Mouse (Mus musculus) G1E (cell line): ENCODE data around the gene Cenpf. TPM values are rescaled to one million over a fixed set of nuclear protein-coding genes. Genes with fewer than 3 reads are reported as not detected.

Source experiments
- ATAC-seq: 2 replicates; pipeline ENCODE4 v1.8.0; 2016; ENCODE audit warnings: mild to moderate bottlenecking; ENCODE audit not compliant: insufficient number of reproducible peaks, poor library complexity, low FRiP score, severe bottlenecking; ENCODE audit errors: extremely low read depth
- DNase-seq: peaks from one replicate; pipeline ENCODE4 v3.0.0; 2012; ENCODE audit warnings: low spot score
- H3K27me3 ChIP-seq: 2 replicates; pipeline ENCODE4 v1.6.1; 2012; ENCODE audit warnings: mild to moderate bottlenecking, low read length, inconsistent platforms; ENCODE audit not compliant: insufficient read depth
- H3K36me3 ChIP-seq: replicated peaks from 2 replicates; pipeline ENCODE3; 2012; ENCODE audit warnings: mild to moderate bottlenecking, inconsistent platforms
- H3K4me1 ChIP-seq: 2 replicates; pipeline ENCODE4 v1.6.1; 2012; ENCODE audit warnings: low read depth, low read length, inconsistent platforms, mixed read lengths; ENCODE audit not compliant: insufficient read depth
- H3K4me3 ChIP-seq: 2 replicates; pipeline ENCODE4 v1.5.1; 2012; ENCODE audit warnings: low read depth, mild to moderate bottlenecking, inconsistent platforms, low read length, moderate library complexity, mixed read lengths
- H3K9me3 ChIP-seq: replicated peaks from 2 replicates; pipeline ENCODE4 v1.6.1; 2012; ENCODE audit warnings: inconsistent platforms
- CTCF ChIP-seq: IDR thresholded peaks from 2 replicates; pipeline ENCODE4 v1.5.1; 2012; ENCODE audit warnings: low read depth, low read length, inconsistent platforms, mixed read lengths
- GATA1 ChIP-seq: IDR thresholded peaks from 2 replicates; pipeline ENCODE4 v1.6.1; 2012; ENCODE audit warnings: borderline replicate concordance, low read length, inconsistent platforms, mixed read lengths
- GATA2 ChIP-seq: IDR thresholded peaks from 2 replicates; pipeline ENCODE4 v1.6.1; 2012; ENCODE audit warnings: low read depth, low read length, inconsistent platforms, borderline replicate concordance
- POLR2AphosphoS5 ChIP-seq: IDR thresholded peaks from 2 replicates; pipeline ENCODE4 v1.6.1; 2012; ENCODE audit warnings: low read depth, low read length, inconsistent platforms; ENCODE audit not compliant: insufficient replicate concordance
- TAL1 ChIP-seq: conservative IDR thresholded peaks from 2 replicates; pipeline ENCODE4 v1.6.1; 2012; ENCODE audit warnings: low read depth, low read length, inconsistent platforms, mixed read lengths
- polyA plus RNA-seq: library from polyadenylated mRNA; stranded (reverse); fragments of >175 nt; gene quantifications from 2 replicates; pipeline ENCODE4 v1.2.3, GENCODE M21; 2012
- total RNA-seq, 2 experiments: library from RNA; stranded (forward) in 1 of 2; stranded (reverse) in 1 of 2; fragments of 200-1000 nt in 1 of 2; fragments of >200 nt in 1 of 2; fragmentation: Nextera tagmentation in 1 of 2; gene quantifications; 2 replicates each; pipeline ENCODE4 v1.2.3; 2014 to 2017

Gene Cenpf
- total and polyA plus RNA-seq, 3 experiments, result 3.6 to 115 (median 42.3) TPM

GRCm38 (mm10) chr1:189688388-189688750 is 483 bp upstream of the Cenpf start:
- Histone ChIP-seq H3K27me3 (no peaks in the 10 kb centered on the region), H3K4me3 (peak overlapping the region; percentile 86), H3K4me1 (peaks cover 15% of the 10 kb centered on the region), H3K36me3 (peaks cover 25% of the 10 kb centered on the region), H3K9me3 (no peaks in the 10 kb centered on the region)
- TF ChIP-seq TAL1 (no peak), GATA2 (no peak), GATA1 (no peak), POLR2AphosphoS5 (no peak), CTCF (no peak)
- DNase-seq (no peak), ATAC-seq (peak; percentile 9; the same call in 1 of the 2 replicates)

- no peaks in the 10 kb centered on the region for H3K9me3 ChIP-seq
- peaks cover 49% of the 10 kb centered on the region for H3K36me3 ChIP-seq
- TF ChIP-seq CTCF, result no peak
- no peak for TF ChIP-seq GATA2
- H3K4me1 ChIP-seq, result peaks cover 15% of the 10 kb centered on the region
- no peak overlapping the region for H3K4me3 ChIP-seq
- ATAC-seq (no peak), DNase-seq (no peak)
- H3K27me3 ChIP-seq, result no peaks in the 10 kb centered on the region
Observed at GRCm38 (mm10) chr1:189686025-189686424, 1.9 kb downstream of the Cenpf start.

GRCm38 (mm10) chr1:189684786-189685415 is 3.0 kb downstream of the Cenpf start:
- Histone ChIP-seq H3K9me3 (no peaks in the 10 kb centered on the region), H3K36me3 (peaks cover 60% of the 10 kb centered on the region), H3K27me3 (no peaks in the 10 kb centered on the region), H3K4me1 (peaks cover 15% of the 10 kb centered on the region), H3K4me3 (no peak overlapping the region)
- ATAC-seq, result no peak
- DNase-seq, result no peak
- TF ChIP-seq TAL1 (no peak), POLR2AphosphoS5 (no peak), CTCF (no peak), GATA1 (no peak), GATA2 (no peak)

GRCm38 (mm10) chr1:189679555-189679954 is 8.3 kb downstream of the Cenpf start:
- Histone ChIP-seq H3K9me3 (no peaks in the 10 kb centered on the region), H3K4me1 (no peaks in the 10 kb centered on the region), H3K27me3 (no peaks in the 10 kb centered on the region), H3K4me3 (no peak overlapping the region), H3K36me3 (peaks cover 85% of the 10 kb centered on the region)
- TF ChIP-seq GATA2, result no peak
- TF ChIP-seq CTCF, result no peak
- TF ChIP-seq POLR2AphosphoS5, result no peak
- no peak for TF ChIP-seq TAL1
- no peak for TF ChIP-seq GATA1
- no peak for DNase-seq
- ATAC-seq, result no peak

GRCm38 (mm10) chr1:189675953-189676352 is 11.9 kb downstream of the Cenpf start:
- Histone ChIP-seq H3K27me3 (no peaks in the 10 kb centered on the region), H3K4me3 (no peak overlapping the region), H3K9me3 (no peaks in the 10 kb centered on the region), H3K36me3 (peaks cover 84% of the 10 kb centered on the region), H3K4me1 (no peaks in the 10 kb centered on the region)
- DNase-seq (no peak), ATAC-seq (no peak)
- TF ChIP-seq GATA2 (no peak), GATA1 (no peak), CTCF (no peak), TAL1 (no peak), POLR2AphosphoS5 (no peak)

- ATAC-seq, result peak; percentile 28; the same call in 1 of the 2 replicates
- Histone ChIP-seq H3K4me3 (no peak overlapping the region), H3K36me3 (peaks cover 84% of the 10 kb centered on the region), H3K27me3 (no peaks in the 10 kb centered on the region), H3K4me1 (no peaks in the 10 kb centered on the region), H3K9me3 (no peaks in the 10 kb centered on the region)
- peak; percentile 4 for DNase-seq
- no peak for TF ChIP-seq GATA2
Observed at GRCm38 (mm10) chr1:189675421-189675820, 12.5 kb downstream of the Cenpf start.

GRCm38 (mm10) chr1:189665966-189666365 is 21.9 kb downstream of the Cenpf start:
- ATAC-seq (no peak), DNase-seq (no peak)
- Histone ChIP-seq H3K27me3 (no peaks in the 10 kb centered on the region), H3K36me3 (peaks cover 80% of the 10 kb centered on the region), H3K9me3 (no peaks in the 10 kb centered on the region), H3K4me1 (no peaks in the 10 kb centered on the region), H3K4me3 (no peak overlapping the region)
- no peak for TF ChIP-seq POLR2AphosphoS5
- TF ChIP-seq GATA2, result no peak
- no peak for TF ChIP-seq GATA1
- no peak for TF ChIP-seq CTCF
- no peak for TF ChIP-seq TAL1
